Mouse (Mus musculus) bone marrow, adult 2 months (tissue): ENCODE results near the gene Nol9. TPM values are rescaled to one million over a fixed set of nuclear protein-coding genes. Genes with fewer than 3 reads are reported as not detected.

Experiments used
- H3K27ac ChIP-seq: fragments of 200-500 bp; 2 replicates; pipeline ENCODE4 v1.5.1; 2012; ENCODE audit warnings: low read depth, mild to moderate bottlenecking, control low read depth, inconsistent platforms, low read length; ENCODE audit not compliant: control insufficient read depth, poor library complexity, insufficient read depth
- H3K4me1 ChIP-seq: fragments of 200-500 bp; 2 replicates; pipeline ENCODE4 v1.6.1; 2011; ENCODE audit warnings: low read length; ENCODE audit not compliant: control insufficient read depth, insufficient read depth
- H3K4me3 ChIP-seq: fragments of 200-500 bp; replicated peaks from 2 replicates; pipeline ENCODE3; 2011; ENCODE audit warnings: mild to moderate bottlenecking, low read depth, low read length, control low read depth; ENCODE audit not compliant: control insufficient read depth
- CTCF ChIP-seq: fragments of 200-500 bp; IDR thresholded peaks from 2 replicates; pipeline ENCODE4 v1.5.1; 2011; ENCODE audit warnings: low read length, control low read depth; ENCODE audit not compliant: control insufficient read depth, insufficient read depth
- POLR2A ChIP-seq: fragments of 200-500 bp; IDR thresholded peaks from 2 replicates; pipeline ENCODE4 v1.6.1; 2011; ENCODE audit warnings: low read depth, mild to moderate bottlenecking, control low read depth, low read length, borderline replicate concordance; ENCODE audit not compliant: control insufficient read depth
- WGBS: fragments of 180-500 bp; shearing (Covaris S2); methylation state at CpG from one replicate; pipeline ENCODE4 v1.1.7; 2018; 5-methylcytosine and 5-hydroxymethylcytosine counted together
- polyA plus RNA-seq: library from polyadenylated mRNA; stranded (reverse); fragments of >200 nt; gene quantifications from 2 replicates; pipeline ENCODE4 v1.2.4, GENCODE M21; 2011; ENCODE audit warnings: low replicate concordance; ENCODE audit not compliant: missing spikeins, insufficient read depth, insufficient read length

The Nol9 gene
- polyA plus RNA-seq, 1 experiment, result 11.9 TPM

- Histone ChIP-seq H3K4me3 (no peak overlapping the region), H3K4me1 (no peaks in the 10 kb centered on the region; the same call in none of the 2 replicates), H3K27ac (no peak overlapping the region)
Measured at GRCm38 (mm10) chr4:152107971-152108509, 68.9 kb downstream of the Nol9 start.

GRCm38 (mm10) chr4:152108673-152109072 is 69.6 kb downstream of the Nol9 start:
- TF ChIP-seq POLR2A (no peak), CTCF (no peak)
- Histone ChIP-seq H3K4me3 (no peak overlapping the region), H3K4me1 (no peaks in the 10 kb centered on the region; the same call in none of the 2 replicates), H3K27ac (no peak overlapping the region)
- 93% methylated on average over 5 of the region's 5 CpGs for WGBS

More at GRCm38 (mm10) chr4:152107971-152108509, 68.9 kb downstream of the Nol9 start:
- TF ChIP-seq POLR2A (no peak), CTCF (no peak)
- 93% methylated on average over 30 of the region's 30 CpGs for WGBS

- WGBS, result 78% methylated on average over 3 of the region's 3 CpGs
- Histone ChIP-seq H3K4me1 (no peaks in the 10 kb centered on the region; the same call in none of the 2 replicates), H3K4me3 (no peak overlapping the region), H3K27ac (no peak overlapping the region)
- TF ChIP-seq CTCF, result no peak
- TF ChIP-seq POLR2A, result no peak
Measured at GRCm38 (mm10) chr4:152109509-152109908, 70.4 kb downstream of the Nol9 start.

DNA sequence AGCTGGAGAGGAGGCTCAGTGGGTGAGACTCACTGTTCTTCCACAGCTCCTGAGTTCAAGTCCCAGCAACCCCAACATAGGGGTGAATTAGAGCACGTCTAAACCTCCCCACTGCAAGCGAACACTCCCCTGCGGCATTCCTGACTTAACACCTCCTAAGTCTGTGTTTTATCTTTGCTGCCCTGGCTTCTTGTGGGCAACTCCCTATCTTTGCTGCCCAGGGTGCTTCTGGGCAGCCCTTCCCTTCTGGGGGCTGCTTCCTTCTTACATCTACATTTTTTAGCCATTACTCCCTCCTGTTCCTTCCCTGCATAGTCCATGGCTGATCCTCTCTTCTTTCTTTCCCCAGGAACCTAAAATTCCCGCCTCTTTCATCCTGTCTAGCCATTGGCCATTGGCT is 71.6 kb downstream of the Nol9 start:
- peak overlapping the region; percentile 13; the same call in 1 of the 2 replicates for H3K27ac ChIP-seq
- TF ChIP-seq POLR2A, result no peak
- no peak for TF ChIP-seq CTCF
- H3K4me1 ChIP-seq, result no peaks in the 10 kb centered on the region; the same call in none of the 2 replicates
- 61% methylated on average over 4 of the region's 4 CpGs for WGBS
- no peak overlapping the region for H3K4me3 ChIP-seq

Other genes with a start within 250 kb of the Nol9 start
- gene Camta1, start 177.4 kb upstream of the Nol9 start, polyA plus RNA-seq, result 26.6 and 28.3 TPM in 2 replicates
- gene Dnajc11, start 105.6 kb upstream of the Nol9 start, polyA plus RNA-seq, result 50.8 and 79.8 TPM in 2 replicates
- 16.4 and 23.6 TPM in 2 replicates for gene Thap3, start 50.3 kb upstream of the Nol9 start, polyA plus RNA-seq
- gene Phf13, start 43.1 kb upstream of the Nol9 start, polyA plus RNA-seq, result 1.9 and 2.8 TPM in 2 replicates
- gene Klhl21, start 30.5 kb upstream of the Nol9 start, polyA plus RNA-seq, result 3.5 and 6.6 TPM in 2 replicates
- 7.7 and 21.0 TPM in 2 replicates for gene Zbtb48, start 11.7 kb upstream of the Nol9 start, polyA plus RNA-seq
- 1.0 TPM in 1 of 2 replicates, not detected in the other for gene Tas1r1, start 753 bp upstream of the Nol9 start, polyA plus RNA-seq
- gene Plekhg5, start 33.2 kb downstream of the Nol9 start, polyA plus RNA-seq, result 6.5 and 6.6 TPM in 2 replicates
- 2.6 and 3.3 TPM in 2 replicates for gene Tnfrsf25, start 76.6 kb downstream of the Nol9 start, polyA plus RNA-seq
- gene Espn, start 113.0 kb downstream of the Nol9 start, polyA plus RNA-seq, result 0.61 TPM in 1 of 2 replicates, not detected in the other
- not detected in 2 replicates for gene Hes2, start 119.5 kb downstream of the Nol9 start, polyA plus RNA-seq
- gene Acot7, start 138.8 kb downstream of the Nol9 start, polyA plus RNA-seq, result 12.4 and 32.0 TPM in 2 replicates
- 1.4 and 4.1 TPM in 2 replicates for gene Gpr153, start 234.9 kb downstream of the Nol9 start, polyA plus RNA-seq